27 mouse cellular contexts compared by ENCODE assay signal in genomic region chr1:164412906-164413305, GRCm38 (mm10). TPM values are rescaled to one million over a fixed set of nuclear protein-coding genes. Genes with fewer than 3 reads are reported as not detected.
A peak's percentile ranks its signal among the peaks of the same experiment; 100 is the strongest.
DNase-seq lines count a peak whose midpoint lies in the region; ATAC-seq and TF ChIP-seq lines count a peak whose summit lies in the region.
"Had no signal": no experiment of that assay in that cellular context is flagged by ENCODE, and none has a peak within 500 bp of the region (broad histone marks: within the 10 kb centered on the region; RNA-seq: fewer than 3 reads in every experiment).

No protein-coding gene starts in this region.

- H3K4me2 ChIP-seq in intestine, embryonic 15.5 days (replicated peaks): no peak overlapping the region
- no peak overlapping the region for H3K4me2 ChIP-seq in intestine, postnatal 0 days (replicated peaks; ENCODE audit: low read depth)
- H3K4me2 ChIP-seq: embryonic facial prominence, embryonic 13.5 days; forebrain, embryonic 12.5 days; forebrain, embryonic 15.5 days; heart, embryonic 11.5 days; hindbrain, embryonic 12.5 days; hindbrain, embryonic 15.5 days had no signal

- no peaks in the 10 kb centered on the region for H3K4me1 ChIP-seq in intestine, embryonic 15.5 days (replicated peaks)
- 0 out of 2 replicates have a peak, but pooled peaks cover 2% of the 10 kb centered on the region for H3K4me1 ChIP-seq in intestine, postnatal 0 days (replicated peaks; ENCODE audit: control insufficient read depth, insufficient read depth, low read length)
- H3K4me1 ChIP-seq: embryonic facial prominence, embryonic 10.5 days; embryonic facial prominence, embryonic 13.5 days; hindbrain, embryonic 12.5 days; hindbrain, embryonic 15.5 days had no signal

- H3K27ac ChIP-seq in intestine, embryonic 15.5 days: peak overlapping the region; percentile 40
- H3K27ac ChIP-seq in intestine, postnatal 0 days (ENCODE audit: low read depth, low read length): no peak overlapping the region
- H3K27ac ChIP-seq: embryonic facial prominence, embryonic 10.5 days; embryonic facial prominence, embryonic 13.5 days; forebrain, embryonic 12.5 days; forebrain, embryonic 15.5 days; heart, adult 2 months; hindbrain, embryonic 12.5 days; hindbrain, embryonic 15.5 days had no signal

- no peak overlapping the region for H3K9ac ChIP-seq in intestine, embryonic 15.5 days
- no peak overlapping the region for H3K9ac ChIP-seq in intestine, postnatal 0 days (ENCODE audit: low read depth, low read length)
- H3K9ac ChIP-seq: embryonic facial prominence, embryonic 13.5 days; forebrain, embryonic 12.5 days; forebrain, embryonic 15.5 days; hindbrain, embryonic 12.5 days; hindbrain, embryonic 15.5 days had no signal

- peak; percentile 24 for ATAC-seq in intestine, embryonic 15.5 days
- ATAC-seq in intestine, postnatal 0 days: no peak
- 0 out of 2 replicates have a peak, but pooled peaks have one; percentile 34 for ATAC-seq in megakaryocyte-erythroid progenitor cell, adult 5-6 weeks (replicated peaks; ENCODE audit: low FRiP score, low TSS enrichment, poor library complexity, severe bottlenecking)
- ATAC-seq: forebrain, embryonic 15.5 days; Patski had no signal

- no peak overlapping the region for H3K4me3 ChIP-seq in intestine, embryonic 15.5 days (replicated peaks)
- no peak overlapping the region for H3K4me3 ChIP-seq in intestine, postnatal 0 days (ENCODE audit: low read depth, low read length)
- H3K4me3 ChIP-seq: embryonic facial prominence, embryonic 10.5 days; embryonic facial prominence, embryonic 13.5 days; erythroblast, embryonic 14.5 days; forebrain, embryonic 12.5 days; forebrain, embryonic 15.5 days; heart, adult 2 months; hindbrain, embryonic 12.5 days; hindbrain, embryonic 15.5 days had no signal

- peak; percentile 45 to 48 for DNase-seq in kidney, postnatal 36 days
- no peak for DNase-seq in kidney, postnatal 10 days
- DNase-seq in adrenal gland, postnatal 4 days (ENCODE audit: low spot score in 2 of 2): no peak
- no peak for DNase-seq in left cerebral cortex, postnatal 36 days (ENCODE audit: low spot score in 2 of 2)
- DNase-seq: adrenal gland, postnatal 14 days; B cell, adult 2 months; cerebellum, adult 11-12 months; cerebellum, adult 8-10 months; cerebellum, postnatal 10 days; cerebellum, postnatal 36 days; embryo, embryonic 11 days; gastrocnemius, postnatal 25 days; heart, adult 2 months had no signal

- H3K9me3 ChIP-seq in intestine, embryonic 15.5 days: no peaks in the 10 kb centered on the region
- no peaks in the 10 kb centered on the region for H3K9me3 ChIP-seq in intestine, postnatal 0 days (ENCODE audit: control insufficient read depth)
- H3K9me3 ChIP-seq: embryonic facial prominence, embryonic 10.5 days; embryonic facial prominence, embryonic 13.5 days; forebrain, embryonic 12.5 days; forebrain, embryonic 15.5 days; G1E; hindbrain, embryonic 12.5 days; hindbrain, embryonic 15.5 days had no signal

- intact Hi-C loops in left cerebral cortex, postnatal 36 days (cut with DNase I): no loop called here

- H3K27me3 ChIP-seq in intestine, embryonic 15.5 days (replicated peaks): no peaks in the 10 kb centered on the region
- no peaks in the 10 kb centered on the region for H3K27me3 ChIP-seq in intestine, postnatal 0 days (replicated peaks; ENCODE audit: control insufficient read depth, insufficient read depth, low read length)
- H3K27me3 ChIP-seq: CH12.LX; embryonic facial prominence, embryonic 13.5 days; forebrain, embryonic 12.5 days; forebrain, embryonic 15.5 days; hindbrain, embryonic 12.5 days; hindbrain, embryonic 15.5 days; Patski had no signal

- H3K36me3 ChIP-seq in intestine, embryonic 15.5 days: no peaks in the 10 kb centered on the region
- no peaks in the 10 kb centered on the region for H3K36me3 ChIP-seq in intestine, postnatal 0 days (ENCODE audit: control insufficient read depth, insufficient read depth)
- H3K36me3 ChIP-seq: forebrain, embryonic 15.5 days; hindbrain, embryonic 12.5 days; hindbrain, embryonic 15.5 days had no signal

- no peak for TF ChIP-seq CTCF in intestine, postnatal 0 days (IDR thresholded peaks at IDR 0.05; ENCODE audit: low read depth)

- WGBS in intestine, embryonic 15.5 days: 76% methylated on average over 9 of the region's 9 CpGs
- WGBS in intestine, postnatal 0 days: 59% methylated on average over 9 of the region's 9 CpGs

RNA-seq across cellular contexts. Expression of gene Atp1b1, which starts 45.2 kb away (rescaled TPM):
- 203 TPM in 2 replicates for polyA plus RNA-seq in intestine, embryonic 15.5 days (2015; fragmentation: Nextera tagmentation; extraction: Ambion mirVana)
- 227 and 233 TPM in 2 replicates for polyA plus RNA-seq in intestine, postnatal 0 days (2015; fragmentation: Nextera tagmentation; extraction: Ambion mirVana)
- total RNA-seq in megakaryocyte-erythroid progenitor cell, adult 5-6 weeks (2014; fragmentation: Nextera tagmentation): 1.8 and 15.5 TPM in 2 replicates
- 5.1 TPM in 1 of 2 replicates, not detected in the other for total RNA-seq in megakaryocyte-erythroid progenitor cell, adult 5-6 weeks (2017)
- 100 to 1,000 TPM; 101 to 236 TPM for total RNA-seq in adrenal gland, postnatal 4 days (2021)
- 1,000 to 10,000 TPM; 1,659 to 1,749 TPM for total RNA-seq in left cerebral cortex, postnatal 36 days (2021)
- polyA plus RNA-seq: erythroblast, embryonic 14.5 days; G1E had no signal

Comparison
In these comparisons a context has a peak if more than half of its experiments do, and no peak if none do; other contexts are left out.
1. DNase-seq: peak in kidney, postnatal 36 days (2 of 2); none in kidney, postnatal 10 days (single experiment), adrenal gland, postnatal 4 days (0 of 2) and left cerebral cortex, postnatal 36 days (0 of 2).
2. RNA of gene Atp1b1, which starts 45.2 kb away (total RNA-seq): 1,659 to 1,749 TPM in left cerebral cortex, postnatal 36 days; 101 to 236 TPM in adrenal gland, postnatal 4 days and 1.8 to 15.5 TPM in megakaryocyte-erythroid progenitor cell, adult 5-6 weeks; every median in the first group is over 4 times any median in the second.